Mouse (Mus musculus) small intestine, adult 2 months (tissue): ENCODE data around the gene Unc119.

Source experiments
- CTCF ChIP-seq: fragments of 200-500 bp; IDR thresholded peaks from 2 replicates; pipeline ENCODE4 v1.5.1; 2012; ENCODE audit warnings: low read depth, mild to moderate bottlenecking, control low read depth, inconsistent platforms, low read length, moderate library complexity, mixed read lengths; ENCODE audit not compliant: insufficient replicate concordance, insufficient read length; ENCODE audit errors: extremely low read depth
- POLR2A ChIP-seq: fragments of 200-500 bp; IDR thresholded peaks from 2 replicates; pipeline ENCODE4 v1.6.1; 2012; ENCODE audit warnings: low read depth, mild to moderate bottlenecking, control low read depth, inconsistent platforms, low read length, moderate library complexity

DNA sequence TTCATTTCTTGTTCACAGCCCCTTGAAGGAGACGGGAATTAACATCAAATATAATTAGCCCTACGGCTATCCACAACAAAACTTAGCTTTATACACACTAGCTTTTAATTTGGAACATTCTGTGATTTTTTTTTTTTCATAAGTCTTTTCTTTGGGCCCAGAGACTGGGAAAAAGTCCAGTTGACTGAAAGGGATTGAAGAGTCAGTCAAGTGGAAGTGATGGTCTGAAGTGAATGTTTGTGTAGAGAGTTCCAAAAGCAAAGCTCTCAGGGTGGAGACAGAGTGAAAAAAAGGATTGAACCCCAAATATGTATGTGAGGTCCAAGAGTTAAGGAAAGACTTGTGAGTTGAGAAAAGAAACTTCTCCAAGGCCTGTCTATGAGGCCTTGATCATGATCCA, 24.9 kb upstream of the Unc119 start:
- TF ChIP-seq CTCF (no peak), POLR2A (no peak)
